Mouse (Mus musculus) spleen, adult 12 weeks (tissue): ENCODE measurements around the gene Slc2a13.

Experiments
- DNase-seq: peaks from one replicate; pipeline ENCODE4 v3.0.0; 2022; ENCODE audit warnings: low spot score

Gene Slc2a13

DNA sequence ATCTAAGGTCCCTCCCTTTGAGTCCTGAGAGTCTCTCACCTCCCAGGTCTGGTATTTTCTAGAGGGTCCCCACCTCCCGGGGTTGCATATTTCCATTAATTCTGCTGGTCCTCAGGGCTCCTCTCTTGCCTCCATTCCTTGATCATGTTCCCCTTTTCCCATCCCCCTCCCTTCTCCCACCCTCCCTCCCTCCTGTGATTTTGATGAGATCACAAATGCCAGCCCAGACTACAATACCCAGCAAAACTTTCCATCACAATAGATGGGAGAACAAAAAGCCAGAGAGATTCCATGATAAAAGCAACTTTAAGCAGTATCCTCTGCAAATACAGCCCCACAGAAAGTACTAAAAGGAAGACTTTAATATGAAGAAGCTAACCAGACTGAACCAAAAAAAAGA lies 309.1 kb downstream of the Slc2a13 start:
- DNase-seq, result no peak

GRCm38 (mm10) chr15:91260578-91260977 lies 312.5 kb downstream of the Slc2a13 start:
- DNase-seq, result no peak

DNA sequence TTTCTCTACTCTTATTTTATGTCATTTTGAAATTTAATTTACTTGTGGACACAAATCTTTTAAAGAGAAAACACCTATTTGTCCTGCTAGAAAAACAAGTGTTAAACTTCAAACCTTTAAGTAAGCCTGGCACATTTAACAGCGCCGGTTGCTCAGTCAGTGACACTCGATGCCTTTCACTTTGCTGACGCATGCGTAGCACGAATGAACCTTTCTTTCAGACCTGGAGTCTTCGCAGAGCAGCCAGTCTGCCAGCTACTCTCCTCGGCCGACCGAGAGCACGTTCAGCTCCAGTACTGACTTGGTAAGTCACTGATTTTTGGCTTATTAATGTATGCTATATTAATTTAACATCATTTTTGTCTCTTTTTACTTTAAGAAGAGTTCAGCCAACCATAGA lies 315.9 kb downstream of the Slc2a13 start:
- DNase-seq, result no peak

GRCm38 (mm10) chr15:91255308-91255707 lies 317.8 kb downstream of the Slc2a13 start:
- DNase-seq, result no peak

DNA sequence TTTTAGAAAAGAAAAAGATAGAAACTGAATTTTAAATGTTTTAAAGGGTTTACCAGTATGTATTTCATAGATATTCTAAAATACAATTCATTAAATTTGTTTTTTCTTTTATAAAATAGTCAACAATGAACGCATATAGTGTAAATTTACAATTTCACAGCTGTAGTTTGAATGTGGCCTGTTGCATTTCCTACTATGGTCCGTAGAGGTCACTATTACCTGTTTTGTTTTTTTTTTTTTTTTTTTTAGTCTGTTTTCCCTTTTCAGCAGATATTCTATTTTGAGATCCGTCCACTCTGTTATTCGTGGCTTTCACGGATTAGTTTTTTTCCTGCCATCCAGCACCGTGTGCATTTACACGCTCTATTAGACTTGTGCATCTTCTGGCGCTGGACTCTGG lies 320.1 kb downstream of the Slc2a13 start:
- DNase-seq, result no peak

GRCm38 (mm10) chr15:91251544-91252408 lies 321.3 kb downstream of the Slc2a13 start:
- DNase-seq, result no peak

DNA sequence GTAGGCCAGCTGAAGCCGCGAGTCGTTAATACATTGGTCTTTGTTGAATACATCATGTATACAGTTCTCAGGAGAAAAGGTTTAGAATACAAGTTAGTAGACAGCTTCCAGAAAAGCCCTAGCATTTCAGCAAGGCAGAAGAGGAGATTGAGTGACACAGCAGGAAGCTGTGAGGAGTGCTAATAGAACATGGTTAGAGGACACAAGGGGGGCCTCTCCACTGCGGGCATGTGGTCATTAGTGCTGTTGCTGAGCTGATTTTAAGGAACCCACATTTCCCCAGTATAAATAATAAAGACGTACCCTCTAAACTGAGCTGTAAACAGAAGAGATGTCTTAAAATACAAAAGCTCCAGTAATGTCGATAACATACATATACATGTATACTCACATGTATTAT lies 322.2 kb downstream of the Slc2a13 start:
- no peak for DNase-seq

GRCm38 (mm10) chr15:91240683-91241335 lies 332.3 kb downstream of the Slc2a13 start:
- no peak for DNase-seq

DNA sequence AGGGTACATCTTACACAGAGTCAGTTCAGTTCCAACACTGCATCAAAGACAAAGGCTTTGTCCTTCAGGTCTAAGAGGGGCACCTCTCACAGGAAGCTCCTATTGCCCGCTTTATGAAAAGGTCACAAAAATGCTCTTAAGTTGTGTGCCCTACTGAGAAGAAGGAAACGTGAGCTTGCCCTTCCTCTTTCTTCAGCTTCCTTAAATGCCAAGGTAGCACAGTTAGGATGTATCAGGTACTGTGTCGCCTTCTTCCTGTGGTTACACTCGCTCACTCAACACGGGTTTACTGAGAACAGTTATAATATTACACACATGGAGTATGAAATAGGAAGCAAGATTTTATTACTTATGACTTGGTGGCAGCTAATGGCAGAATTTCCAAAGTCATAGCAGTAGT lies 335.8 kb downstream of the Slc2a13 start:
- no peak for DNase-seq
